Mouse (Mus musculus) embryo, embryonic 10 days (tissue): ENCODE measurements around the gene Olfr466.

Experiments
- DNase-seq: peaks from one replicate; pipeline ENCODE4 v3.0.0-alpha.2; 2015; ENCODE audit warnings: low spot score

Gene Olfr466

DNA sequence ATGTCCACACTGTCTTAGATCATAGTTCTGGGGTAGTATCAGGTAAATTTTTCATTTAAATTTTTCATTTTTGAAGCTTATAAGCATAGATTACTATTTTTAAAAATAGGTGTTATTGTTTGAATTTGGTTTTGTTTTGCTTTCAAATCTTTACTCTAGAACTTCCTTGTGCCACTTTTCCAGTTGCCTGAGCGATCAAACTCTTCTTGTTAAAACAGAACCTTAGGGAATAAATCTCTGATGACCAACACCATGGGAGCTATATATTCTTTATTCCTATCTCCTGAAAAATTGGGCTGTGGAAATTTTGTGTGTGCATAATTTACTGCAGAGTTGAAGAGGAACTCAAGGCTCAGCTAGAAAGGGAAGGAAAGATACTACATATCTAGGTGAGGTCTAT lies at the start of gene Olfr466:
Gene Olfr466, plus strand, starts transcription at position 301 of the 400 bp plus-strand sequence.
- DNase-seq: no peak

DNA sequence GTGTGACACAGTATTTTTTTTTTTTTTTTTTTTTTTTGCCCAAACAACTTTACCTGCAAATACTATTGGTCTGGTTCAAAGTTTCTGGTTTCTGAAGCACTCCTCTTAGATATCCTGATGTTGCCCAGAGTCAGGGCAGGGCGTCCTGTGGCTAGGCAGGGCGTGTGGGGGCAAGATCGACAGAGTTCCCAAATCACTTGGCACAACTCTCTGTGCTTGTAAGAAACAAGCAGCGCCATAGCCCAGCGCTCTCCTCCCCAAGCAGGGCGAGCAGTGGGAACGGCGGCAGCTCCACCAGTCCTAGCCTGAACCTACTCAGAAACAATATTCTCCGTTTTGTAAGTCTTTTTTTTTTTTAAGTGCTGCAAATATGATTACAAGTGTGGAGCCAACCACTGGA lies 49.4 kb upstream of the Olfr466 start:
- no peak for DNase-seq

DNA sequence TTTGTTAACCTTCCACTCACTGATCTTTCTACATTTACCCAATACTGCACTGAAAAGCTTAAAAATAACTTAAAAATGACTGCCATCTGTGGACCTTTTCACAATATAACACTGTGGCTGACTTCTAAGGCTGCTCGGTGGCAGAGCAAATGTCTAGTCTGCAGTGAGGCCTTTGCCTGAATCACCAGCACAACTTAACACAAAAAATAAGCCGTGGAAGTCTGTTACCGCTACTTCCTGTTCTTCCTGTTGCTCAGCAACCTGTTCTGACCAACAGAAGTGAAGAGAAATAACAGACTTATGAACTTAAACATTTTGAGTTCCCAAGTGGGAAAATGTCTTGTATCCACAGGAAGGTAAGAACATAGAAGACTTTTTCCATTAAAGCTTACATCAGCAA lies 48.8 kb upstream of the Olfr466 start:
- no peak for DNase-seq

DNA sequence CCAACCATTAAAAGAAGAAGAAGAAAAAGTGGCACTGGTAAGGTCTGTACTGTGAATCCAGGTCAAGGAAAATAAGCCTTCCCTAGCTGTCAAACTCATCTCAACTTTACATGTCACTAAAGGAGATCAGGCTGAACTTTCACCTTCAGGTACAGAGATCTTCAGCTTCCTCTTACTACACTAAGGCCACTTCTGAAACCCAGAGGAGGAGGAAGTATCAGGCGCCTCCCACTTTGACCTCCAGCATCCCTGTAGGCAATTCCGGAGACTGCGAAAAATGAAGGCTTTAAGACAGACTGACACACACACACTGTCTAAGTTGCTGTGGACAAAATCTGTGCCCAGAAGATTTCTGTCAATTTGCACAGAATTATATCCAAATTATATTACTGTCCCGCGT lies 38.1 kb upstream of the Olfr466 start:
- peak; percentile 23 for DNase-seq

GRCm38 (mm10) chr13:65112459-65113110 lies 37.5 kb upstream of the Olfr466 start, which contains the start of gene Mfsd14b:
Mfsd14b (minus strand) TSS chr13:65112975.
- DNase-seq: peak; percentile 96

- DNase-seq: no peak
These were observed 36.8 kb upstream of the Olfr466 start for GRCm38 (mm10) chr13:65113239-65113638.

- no peak for DNase-seq
These were observed 29.1 kb upstream of the Olfr466 start for GRCm38 (mm10) chr13:65120984-65121383.

GRCm38 (mm10) chr13:65122111-65122510 lies 27.9 kb upstream of the Olfr466 start:
- no peak for DNase-seq

GRCm38 (mm10) chr13:65127063-65127847 lies 22.8 kb upstream of the Olfr466 start:
- DNase-seq: no peak

DNA sequence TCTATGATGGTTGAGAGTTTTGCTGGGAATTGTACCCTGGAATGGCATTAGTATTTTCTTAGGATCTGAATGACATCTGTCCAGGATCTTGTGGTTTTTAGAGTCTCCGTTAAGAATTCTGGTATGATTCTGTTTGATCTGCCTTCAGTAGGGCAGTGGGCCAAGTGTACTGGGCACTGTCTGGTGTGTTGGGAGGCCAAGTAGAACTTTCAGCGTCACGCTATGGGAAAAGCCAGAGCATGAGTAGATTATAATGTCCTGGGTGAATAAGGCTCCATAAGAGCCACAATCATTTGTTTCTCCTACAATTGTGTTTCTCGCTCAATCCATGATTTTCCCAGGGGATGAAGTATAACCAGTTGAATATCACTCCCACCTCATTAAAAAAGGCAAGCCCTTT lies 12.3 kb upstream of the Olfr466 start, which contains the start of gene Olfr465-ps1:
Gene Olfr465-ps1, plus strand, starts transcription at position 301 of the 400 bp plus-strand sequence.
- no peak for DNase-seq

GRCm38 (mm10) chr13:65174102-65174501 lies 24.1 kb downstream of the Olfr466 start:
- no peak for DNase-seq

DNA sequence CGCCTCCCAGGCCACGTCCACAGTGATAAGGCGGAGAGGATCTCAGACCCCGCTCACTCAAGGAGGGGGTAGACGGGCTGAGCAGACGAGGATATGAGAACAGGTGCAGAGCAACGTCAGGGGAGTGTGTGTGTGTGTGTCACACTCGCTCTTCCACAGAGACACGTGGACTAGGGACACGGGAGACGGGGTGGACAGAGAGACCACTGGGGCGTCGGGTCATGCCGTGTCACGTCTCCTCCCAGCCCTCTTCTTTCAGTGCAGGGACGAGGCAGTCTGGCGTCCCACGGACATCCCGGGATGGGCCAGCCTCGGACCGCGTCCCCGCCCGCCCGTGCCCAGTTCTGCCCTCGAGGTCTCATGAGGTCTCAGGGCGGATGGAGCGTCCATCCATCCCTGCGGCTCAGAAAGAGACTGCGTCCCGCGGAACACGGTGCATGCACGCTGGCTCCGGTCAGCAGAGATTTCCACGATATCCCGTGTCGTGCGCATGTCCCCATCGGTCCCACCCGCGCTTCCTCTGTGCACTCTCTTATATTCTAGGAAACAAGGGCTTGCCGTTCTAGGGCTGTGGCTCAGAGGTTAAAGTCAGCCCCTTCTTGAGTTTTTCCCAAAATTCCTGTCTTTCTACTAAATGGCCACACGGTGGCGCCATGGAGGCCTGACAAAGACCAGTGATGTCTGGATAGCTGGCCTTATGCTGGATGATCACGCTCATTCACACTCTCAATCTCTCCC lies 25.9 kb downstream of the Olfr466 start:
- DNase-seq: peak; percentile 77

DNA sequence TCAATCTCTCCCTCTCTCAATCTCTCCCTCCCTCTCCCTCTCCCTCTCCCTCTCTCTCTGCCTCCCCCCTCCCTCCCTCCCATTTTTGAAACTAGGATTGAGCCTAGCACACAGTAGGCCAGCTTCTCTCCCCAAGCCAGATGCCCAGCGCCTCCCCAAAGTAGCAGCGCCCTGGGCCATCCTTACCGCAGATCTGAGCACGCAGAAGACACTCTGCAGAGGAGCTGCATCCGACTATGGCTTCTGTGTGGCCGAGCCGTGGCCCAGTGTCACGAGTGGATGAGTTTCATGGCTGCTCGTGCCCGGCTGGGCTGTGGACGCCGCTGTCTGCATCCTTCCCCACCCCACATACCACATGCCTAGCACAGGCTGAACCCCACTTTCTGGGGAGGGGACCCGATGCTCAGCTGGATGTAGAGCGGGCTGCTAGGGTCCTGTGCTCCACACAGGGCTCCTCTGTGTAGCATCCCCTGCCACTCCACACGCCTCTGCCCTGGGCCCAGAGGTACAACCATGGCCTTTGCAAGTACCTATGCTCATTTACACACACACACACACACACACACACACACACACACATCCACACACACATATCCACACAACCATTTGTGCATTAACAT lies 26.5 kb downstream of the Olfr466 start:
- no peak for DNase-seq

DNA sequence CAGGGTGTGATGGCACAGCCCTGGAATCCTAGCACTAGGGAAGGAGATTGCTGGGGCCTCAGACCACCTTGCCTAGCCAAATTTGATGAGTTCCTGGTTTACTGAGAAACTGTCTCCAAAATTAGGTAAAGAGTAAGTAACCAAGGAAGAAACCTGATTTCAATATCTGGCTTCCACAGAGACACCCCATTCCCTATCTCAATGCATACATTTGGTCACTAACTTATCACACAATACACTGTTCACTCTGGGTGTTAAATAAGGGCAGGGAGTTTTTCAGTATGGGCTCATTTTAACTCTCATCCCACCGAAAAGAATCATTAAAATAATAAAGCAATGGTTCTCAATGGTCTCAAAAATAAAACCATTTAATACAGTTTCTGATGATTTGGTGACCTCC lies 50.6 kb downstream of the Olfr466 start:
- DNase-seq: no peak
